Mouse (Mus musculus) neural tube, embryonic 13.5 days (tissue): ENCODE measurements at regions not wholly inside any gene's neighbourhood (a gene's known extent, or its start where the extent isn't known, plus 50 kb on each side); places are given as distances from the start of the nearest gene placed in this dataset.

Experiments
- ATAC-seq: fragments of 200-750 bp; cut with Nextera tagmentation; 2 replicates; pipeline ENCODE4 v1.8.0; 2017; ENCODE audit warnings: low read depth, mild to moderate bottlenecking, moderate TSS enrichment, moderate library complexity
- H3K27ac ChIP-seq: fragments of 300-500 bp; sonication (generic); replicated peaks from 2 replicates; pipeline ENCODE4 v1.5.1; 2015; ENCODE audit warnings: moderate library complexity, mild to moderate bottlenecking, inconsistent platforms
- H3K27me3 ChIP-seq: fragments of 300-500 bp; sonication (generic); 2 replicates; pipeline ENCODE4 v1.6.1; 2015; ENCODE audit warnings: mild to moderate bottlenecking, inconsistent platforms
- H3K36me3 ChIP-seq: fragments of 300-500 bp; sonication (generic); 2 replicates; pipeline ENCODE4 v1.6.1; 2015; ENCODE audit warnings: mild to moderate bottlenecking, inconsistent platforms
- H3K4me1 ChIP-seq: fragments of 300-500 bp; sonication (generic); replicated peaks from 2 replicates; pipeline ENCODE4 v1.6.1; 2015; ENCODE audit warnings: inconsistent platforms
- H3K4me2 ChIP-seq: fragments of 300-500 bp; sonication (generic); 2 replicates; pipeline ENCODE4 v1.6.1; 2015; ENCODE audit warnings: inconsistent platforms, mild to moderate bottlenecking, moderate library complexity
- H3K4me3 ChIP-seq: fragments of 300-500 bp; sonication (generic); 2 replicates; pipeline ENCODE4 v1.5.1; 2015; ENCODE audit warnings: mild to moderate bottlenecking, inconsistent platforms
- H3K9ac ChIP-seq: fragments of 300-500 bp; sonication (generic); 2 replicates; pipeline ENCODE4 v1.6.1; 2015; ENCODE audit warnings: moderate library complexity, mild to moderate bottlenecking, inconsistent platforms
- H3K9me3 ChIP-seq: fragments of 300-500 bp; sonication (generic); 2 replicates; pipeline ENCODE4 v1.6.1; 2016; ENCODE audit warnings: inconsistent platforms
- WGBS: fragments of 180-500 bp; shearing (Covaris S2); methylation state at CpG from one replicate; pipeline ENCODE4 v1.1.7; 2015; 5-methylcytosine and 5-hydroxymethylcytosine counted together

GRCm38 (mm10) chr15:36360694-36361521 lies 646.7 kb downstream of the Zfp706 start:
- H3K9ac ChIP-seq: no peak overlapping the region
- no peak overlapping the region for H3K4me2 ChIP-seq
- no peaks in the 10 kb centered on the region for H3K27me3 ChIP-seq
- peaks cover 15% of the 10 kb centered on the region for H3K4me1 ChIP-seq
- H3K36me3 ChIP-seq: no peaks in the 10 kb centered on the region
- WGBS: 65% methylated on average over 14 of the region's 14 CpGs
- H3K9me3 ChIP-seq: no peaks in the 10 kb centered on the region
- no peak overlapping the region for H3K4me3 ChIP-seq
- ATAC-seq: no peak
- 0 out of 2 replicates have a peak overlapping the region, but pooled peaks have one; percentile 28 for H3K27ac ChIP-seq

DNA sequence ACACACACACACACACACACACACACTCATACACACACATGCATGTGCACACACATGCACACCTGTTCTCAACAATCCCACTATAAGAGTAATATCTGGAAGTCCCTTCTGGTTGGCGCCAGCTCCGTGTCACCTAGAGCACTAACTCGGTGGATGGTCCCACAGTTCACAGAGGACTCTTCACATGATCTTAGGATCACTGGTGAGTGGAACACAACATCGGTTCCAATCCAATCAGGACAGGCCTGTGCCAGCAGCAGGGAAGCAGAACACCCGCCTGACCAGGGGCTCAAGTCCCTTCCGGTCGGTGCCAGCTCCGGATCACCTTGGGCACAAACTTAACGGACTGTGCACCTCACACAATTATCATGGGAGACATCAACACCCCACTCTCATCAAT lies 651.7 kb downstream of the Zfp706 start:
- Histone ChIP-seq H3K27ac (no peak overlapping the region), H3K4me2 (no peak overlapping the region), H3K4me3 (no peak overlapping the region), H3K9me3 (no peaks in the 10 kb centered on the region), H3K4me1 (0 out of 2 replicates have a peak, but pooled peaks cover 5% of the 10 kb centered on the region), H3K36me3 (no peaks in the 10 kb centered on the region), H3K9ac (no peak overlapping the region), H3K27me3 (no peaks in the 10 kb centered on the region)
- 93% methylated on average over 9 of the region's 9 CpGs for WGBS
- ATAC-seq: no peak

DNA sequence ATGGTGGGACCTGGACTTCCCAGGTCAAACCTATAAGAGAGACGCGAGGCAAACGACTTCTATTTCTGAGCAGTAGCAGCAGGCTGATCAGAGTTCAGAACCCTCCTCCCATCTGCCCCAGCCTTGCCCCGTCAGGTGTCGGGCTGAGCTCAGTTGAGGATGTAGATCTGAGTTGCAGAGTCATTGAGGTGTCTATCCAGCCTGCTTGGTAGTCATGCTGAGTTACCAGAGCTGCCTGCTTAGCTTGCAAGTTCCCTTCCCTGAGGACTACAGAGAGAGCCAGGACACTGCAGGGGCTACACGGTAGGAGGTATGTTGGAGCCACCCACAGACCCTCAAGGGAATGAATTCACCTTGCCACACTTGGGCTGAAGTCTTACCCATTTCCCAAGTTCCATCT lies 653.0 kb downstream of the Zfp706 start:
- 90% methylated on average over 6 of the region's 6 CpGs for whole genome bisulfite sequencing
- no peak for ATAC-seq
- no peaks in the 10 kb centered on the region for H3K4me1 ChIP-seq
- no peaks in the 10 kb centered on the region for H3K27me3 ChIP-seq
- no peaks in the 10 kb centered on the region for H3K9me3 ChIP-seq
- no peaks in the 10 kb centered on the region for H3K36me3 ChIP-seq
- H3K9ac ChIP-seq: no peak overlapping the region
- H3K4me2 ChIP-seq: no peak overlapping the region
- H3K27ac ChIP-seq: no peak overlapping the region
- H3K4me3 ChIP-seq: no peak overlapping the region

DNA sequence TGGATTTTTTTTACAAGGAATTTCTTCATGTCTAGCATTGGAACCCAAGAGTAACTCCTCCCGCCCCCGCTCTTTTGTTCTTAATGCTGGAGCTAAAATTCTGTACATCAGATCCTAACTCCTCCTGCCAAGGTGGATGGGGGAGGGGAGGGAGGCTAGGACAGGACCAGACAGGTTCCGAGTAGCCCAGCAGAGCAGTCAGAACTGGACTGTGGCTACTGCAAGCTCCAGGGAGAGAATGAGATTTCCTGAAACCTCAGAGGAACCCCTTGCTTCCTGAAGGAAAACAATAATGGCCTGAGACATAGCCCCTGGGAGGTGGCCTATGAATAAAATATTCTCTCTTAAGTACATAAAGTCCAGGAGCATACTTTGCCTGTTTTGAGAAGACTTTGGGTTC lies 653.8 kb downstream of the Zfp706 start:
- Histone ChIP-seq H3K9me3 (no peaks in the 10 kb centered on the region), H3K4me3 (no peak overlapping the region), H3K4me2 (no peak overlapping the region), H3K4me1 (no peaks in the 10 kb centered on the region), H3K9ac (no peak overlapping the region), H3K27me3 (no peaks in the 10 kb centered on the region), H3K27ac (no peak overlapping the region), H3K36me3 (no peaks in the 10 kb centered on the region)
- ATAC-seq: no peak
- 93% methylated on average over 3 of the region's 3 CpGs for WGBS

GRCm38 (mm10) chr15:36352929-36353328 lies 654.6 kb downstream of the Zfp706 start:
- Histone ChIP-seq H3K36me3 (no peaks in the 10 kb centered on the region), H3K27ac (no peak overlapping the region), H3K4me3 (no peak overlapping the region), H3K9ac (no peak overlapping the region), H3K4me1 (no peaks in the 10 kb centered on the region), H3K27me3 (no peaks in the 10 kb centered on the region), H3K4me2 (no peak overlapping the region), H3K9me3 (no peaks in the 10 kb centered on the region)
- WGBS: 86% methylated on average over 1 of the region's 1 CpGs
- ATAC-seq: no peak

DNA sequence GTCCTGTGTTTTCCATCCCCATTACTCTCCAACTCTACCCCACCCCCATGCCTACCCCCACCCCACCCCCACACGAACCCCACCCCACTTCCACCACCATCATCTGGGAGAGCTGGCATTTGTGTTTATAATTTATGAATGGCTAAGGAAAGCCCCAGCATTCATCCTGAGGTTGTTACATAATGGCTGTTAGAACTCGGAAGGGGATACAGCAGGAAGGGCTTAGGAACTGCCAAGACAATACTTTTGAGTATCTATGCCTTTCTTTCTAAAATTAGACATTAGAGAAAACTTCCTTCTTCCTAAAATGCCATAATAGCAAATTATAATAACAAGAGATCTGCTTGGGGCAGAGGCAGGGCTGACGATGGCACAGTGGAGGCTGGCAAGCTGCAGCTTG lies 655.9 kb downstream of the Zfp706 start:
- Histone ChIP-seq H3K9me3 (no peaks in the 10 kb centered on the region), H3K27ac (no peak overlapping the region), H3K27me3 (no peaks in the 10 kb centered on the region), H3K4me2 (no peak overlapping the region), H3K4me1 (no peaks in the 10 kb centered on the region; the same call in 1 of the 2 replicates), H3K4me3 (no peak overlapping the region), H3K9ac (no peak overlapping the region), H3K36me3 (no peaks in the 10 kb centered on the region)
- no peak for ATAC-seq
- WGBS: 39% methylated on average over 3 of the region's 3 CpGs

DNA sequence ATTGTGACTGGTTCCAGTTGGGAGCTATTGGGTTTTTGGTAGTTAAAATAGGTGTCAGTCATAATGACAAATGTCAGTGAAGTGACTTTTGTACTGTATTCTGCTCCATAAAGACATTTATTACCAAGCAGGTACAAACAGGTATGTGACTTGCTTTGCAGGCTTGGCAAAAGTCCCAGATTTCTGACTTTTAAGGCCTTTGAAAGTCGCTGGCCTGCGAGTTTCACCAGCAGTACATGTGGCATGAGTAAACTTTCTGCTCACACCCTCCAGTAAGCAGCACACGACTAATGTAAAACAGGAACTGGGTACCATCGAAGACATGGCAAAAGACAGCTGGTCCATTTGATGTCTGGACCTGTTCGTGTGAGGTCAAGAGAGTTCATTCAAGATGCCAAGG lies 659.2 kb downstream of the Zfp706 start:
- Histone ChIP-seq H3K4me1 (no peaks in the 10 kb centered on the region; the same call in 1 of the 2 replicates), H3K4me2 (no peak overlapping the region), H3K9ac (no peak overlapping the region), H3K4me3 (no peak overlapping the region), H3K36me3 (no peaks in the 10 kb centered on the region), H3K9me3 (no peaks in the 10 kb centered on the region), H3K27me3 (no peaks in the 10 kb centered on the region), H3K27ac (no peak overlapping the region)
- WGBS: 89% methylated on average over 5 of the region's 5 CpGs
- no peak for ATAC-seq

DNA sequence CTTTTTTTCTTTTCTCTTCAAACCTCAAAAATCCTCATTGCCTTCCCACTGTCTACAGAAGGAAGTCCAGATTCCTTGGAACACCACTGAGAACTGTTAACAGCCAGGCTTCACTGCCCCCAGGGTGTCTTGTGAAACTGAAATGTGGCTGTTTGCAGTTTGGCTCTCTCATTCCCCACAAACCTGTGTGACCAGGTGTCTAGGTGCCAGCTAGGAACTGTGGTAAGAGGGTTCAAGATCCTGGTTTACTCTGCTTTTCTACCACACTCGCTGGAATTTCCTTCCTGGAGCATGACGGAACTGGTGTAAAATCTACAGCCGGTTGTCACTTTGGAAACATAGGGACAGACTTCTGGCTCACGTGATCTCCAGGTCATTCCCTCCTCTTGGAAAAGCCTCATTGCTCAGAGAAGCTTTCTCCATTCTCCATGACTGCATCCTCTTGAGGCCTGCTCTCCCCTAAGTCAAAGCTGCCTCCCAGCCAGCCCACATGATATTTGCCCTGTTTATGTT lies 660.2 kb downstream of the Zfp706 start:
- Histone ChIP-seq H3K4me1 (no peaks in the 10 kb centered on the region; the same call in 1 of the 2 replicates), H3K9ac (no peak overlapping the region), H3K27ac (no peak overlapping the region), H3K4me3 (no peak overlapping the region), H3K36me3 (no peaks in the 10 kb centered on the region), H3K9me3 (no peaks in the 10 kb centered on the region), H3K27me3 (no peaks in the 10 kb centered on the region), H3K4me2 (no peak overlapping the region)
- WGBS: 71% methylated on average over 4 of the region's 4 CpGs
- no peak for ATAC-seq

DNA sequence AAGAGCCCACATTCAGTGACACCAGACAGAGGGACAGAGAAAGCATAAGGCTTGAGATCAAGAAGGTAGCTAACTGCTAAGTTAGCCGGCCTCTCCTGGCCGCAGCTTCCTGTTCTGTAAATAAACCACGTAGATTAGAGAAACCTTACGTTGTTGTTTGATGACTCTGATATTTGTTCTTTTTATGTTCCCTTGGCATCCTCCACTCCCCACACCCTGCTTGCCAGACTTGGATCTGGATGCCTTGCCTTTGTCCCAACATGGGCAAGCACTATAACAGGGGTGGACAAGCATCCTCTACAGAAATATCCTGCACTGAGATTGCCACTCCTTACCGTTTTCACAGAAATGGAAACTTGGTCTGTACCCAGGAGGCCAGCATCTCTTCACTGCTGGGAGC lies 661.4 kb downstream of the Zfp706 start:
- H3K27ac ChIP-seq: no peak overlapping the region
- H3K27me3 ChIP-seq: no peaks in the 10 kb centered on the region
- H3K36me3 ChIP-seq: no peaks in the 10 kb centered on the region
- H3K9me3 ChIP-seq: no peaks in the 10 kb centered on the region
- no peak overlapping the region for H3K4me2 ChIP-seq
- no peak overlapping the region for H3K4me3 ChIP-seq
- WGBS: 86% methylated on average over 5 of the region's 5 CpGs
- no peak overlapping the region for H3K9ac ChIP-seq
- no peak for ATAC-seq
- H3K4me1 ChIP-seq: no peaks in the 10 kb centered on the region; the same call in 1 of the 2 replicates

- Histone ChIP-seq H3K4me2 (no peak overlapping the region), H3K9ac (no peak overlapping the region), H3K27me3 (no peaks in the 10 kb centered on the region), H3K36me3 (no peaks in the 10 kb centered on the region), H3K9me3 (no peaks in the 10 kb centered on the region), H3K27ac (no peak overlapping the region), H3K4me3 (no peak overlapping the region), H3K4me1 (no peaks in the 10 kb centered on the region; the same call in 1 of the 2 replicates)
- no peak for ATAC-seq
- WGBS: 81% methylated on average over 4 of the region's 4 CpGs
Observed at GRCm38 (mm10) chr15:36345413-36345812, 662.2 kb downstream of the Zfp706 start.

- Histone ChIP-seq H3K4me2 (no peak overlapping the region), H3K9ac (no peak overlapping the region), H3K27ac (no peak overlapping the region), H3K36me3 (no peaks in the 10 kb centered on the region), H3K4me1 (no peaks in the 10 kb centered on the region), H3K27me3 (no peaks in the 10 kb centered on the region), H3K9me3 (no peaks in the 10 kb centered on the region), H3K4me3 (no peak overlapping the region)
- WGBS: 86% methylated on average over 5 of the region's 5 CpGs
- ATAC-seq: no peak
Observed at GRCm38 (mm10) chr15:36339971-36340550, 667.5 kb downstream of the Zfp706 start.

GRCm38 (mm10) chr15:36338766-36339165 lies 668.8 kb downstream of the Zfp706 start:
- 88% methylated on average over 2 of the region's 2 CpGs for WGBS
- Histone ChIP-seq H3K27me3 (no peaks in the 10 kb centered on the region), H3K4me2 (no peak overlapping the region), H3K4me1 (no peaks in the 10 kb centered on the region), H3K27ac (no peak overlapping the region), H3K9me3 (no peaks in the 10 kb centered on the region), H3K4me3 (no peak overlapping the region), H3K9ac (no peak overlapping the region), H3K36me3 (no peaks in the 10 kb centered on the region)
- no peak for ATAC-seq
